Mouse (Mus musculus): ENCODE results near the gene Ctbp2.

- no peak for TF ChIP-seq FLI1 (IDR thresholded peaks at IDR 0.05; ENCODE audit: low read length)
- TF ChIP-seq GATA1 (IDR thresholded peaks at IDR 0.05; ENCODE audit: borderline replicate concordance, low read length) = no peak
These were observed 65.5 kb downstream of the Ctbp2 start for GRCm38 (mm10) chr7:133058496-133059149.

Data from megakaryocyte, embryonic 14.5 days (primary cell).